Mouse (Mus musculus): ENCODE data around the gene Pcolce.

DNA sequence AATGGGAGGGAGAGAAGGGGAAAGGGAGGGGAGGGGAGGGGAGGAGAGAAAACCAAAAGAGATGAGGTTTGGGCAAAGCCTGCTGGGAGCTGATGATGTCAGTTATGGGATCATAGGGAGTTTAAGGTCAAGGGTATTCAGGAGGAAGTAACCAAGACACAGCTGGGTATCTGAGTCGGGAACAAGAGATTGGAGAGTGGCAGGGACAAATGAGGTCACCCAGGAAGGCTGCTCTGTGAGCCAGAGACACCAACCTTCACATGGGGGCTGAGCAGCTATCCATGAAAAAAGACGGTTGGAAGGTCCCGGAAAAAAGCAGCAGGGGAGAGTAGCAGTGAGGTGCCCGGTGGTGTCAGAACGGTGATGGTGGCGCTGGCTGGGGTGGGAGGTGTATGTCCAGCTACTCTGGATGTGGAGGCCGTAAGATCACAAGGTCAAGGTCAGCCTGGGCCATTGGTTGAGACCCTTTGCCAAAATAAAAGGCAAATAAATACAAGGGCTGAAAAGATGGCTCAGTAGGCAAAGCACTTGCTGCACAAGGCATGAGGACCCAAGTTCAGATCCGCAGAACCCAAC is 45.3 kb downstream of the Pcolce start:
- TF ChIP-seq TAL1 (IDR thresholded peaks at IDR 0.05; ENCODE audit: low read length) (no peak), GATA1 (IDR thresholded peaks at IDR 0.05; ENCODE audit: low read length) (no peak)

All from erythroblast, embryonic 14.5 days (primary cell).